Mouse (Mus musculus): ENCODE data around the gene Sh3d19. TPM values are rescaled to one million over a fixed set of nuclear protein-coding genes. Genes with fewer than 3 reads are reported as not detected.

Sh3d19 gene
- polyA plus RNA-seq, 1 experiment from 2014 or later, result 7.9 TPM

- Histone ChIP-seq H3K27me3 (ENCODE audit: poor library complexity, severe bottlenecking) (no peaks in the 10 kb centered on the region), H3K27ac (no peak overlapping the region), H3K36me3 (replicated peaks) (0 out of 2 replicates have a peak, but pooled peaks cover 6% of the 10 kb centered on the region), H3K4me1 (peaks cover 12% of the 10 kb centered on the region), H3K4me3 (no peak overlapping the region), H3K9me3 (peaks cover 6% of the 10 kb centered on the region; the same call in 1 of the 2 replicates)
- 79% methylated on average over 6 of the region's 6 CpGs for WGBS
- DNase-seq (ENCODE audit: extremely low spot score, low spot score), result no peak
Measured at GRCm38 (mm10) chr3:85991140-85991801, 20.4 kb downstream of the Sh3d19 start.

- WGBS, result 74% methylated on average over 5 of the region's 5 CpGs
- Histone ChIP-seq H3K27me3 (ENCODE audit: poor library complexity, severe bottlenecking) (no peaks in the 10 kb centered on the region), H3K9me3 (peaks cover 6% of the 10 kb centered on the region; the same call in 1 of the 2 replicates), H3K4me3 (no peak overlapping the region), H3K27ac (no peak overlapping the region), H3K4me1 (peaks cover 12% of the 10 kb centered on the region), H3K36me3 (replicated peaks) (0 out of 2 replicates have a peak, but pooled peaks cover 6% of the 10 kb centered on the region)
- no peak for DNase-seq (ENCODE audit: extremely low spot score, low spot score)
Measured at GRCm38 (mm10) chr3:85991802-85992156, 20.9 kb downstream of the Sh3d19 start.

- H3K36me3 ChIP-seq (replicated peaks), result no peaks in the 10 kb centered on the region
- no peak overlapping the region for H3K27ac ChIP-seq
- 82% methylated on average over 11 of the region's 11 CpGs for WGBS
- H3K4me1 ChIP-seq, result peaks cover 12% of the 10 kb centered on the region
- no peaks in the 10 kb centered on the region for H3K9me3 ChIP-seq
- H3K27me3 ChIP-seq (ENCODE audit: poor library complexity, severe bottlenecking), result no peaks in the 10 kb centered on the region
- no peak for DNase-seq (ENCODE audit: extremely low spot score, low spot score)
- no peak overlapping the region for H3K4me3 ChIP-seq
Measured at GRCm38 (mm10) chr3:85993744-85994143, 22.8 kb downstream of the Sh3d19 start.

GRCm38 (mm10) chr3:85994645-85995044, 23.7 kb downstream of the Sh3d19 start:
- Histone ChIP-seq H3K4me3 (no peak overlapping the region), H3K9me3 (no peaks in the 10 kb centered on the region), H3K27me3 (ENCODE audit: poor library complexity, severe bottlenecking) (no peaks in the 10 kb centered on the region), H3K27ac (no peak overlapping the region), H3K36me3 (replicated peaks) (no peaks in the 10 kb centered on the region), H3K4me1 (peaks cover 12% of the 10 kb centered on the region)
- 84% methylated on average over 4 of the region's 4 CpGs for WGBS
- DNase-seq (ENCODE audit: extremely low spot score, low spot score), result no peak

GRCm38 (mm10) chr3:86001271-86001670, 30.4 kb downstream of the Sh3d19 start:
- Histone ChIP-seq H3K27me3 (ENCODE audit: poor library complexity, severe bottlenecking) (no peaks in the 10 kb centered on the region), H3K4me3 (no peak overlapping the region), H3K9me3 (0 out of 2 replicates have a peak, but pooled peaks cover 2% of the 10 kb centered on the region), H3K36me3 (replicated peaks) (peaks cover 5% of the 10 kb centered on the region; the same call in 1 of the 2 replicates), H3K27ac (no peak overlapping the region), H3K4me1 (no peaks in the 10 kb centered on the region)
- DNase-seq (ENCODE audit: extremely low spot score, low spot score), result no peak
- WGBS, result 89% methylated on average over 3 of the region's 3 CpGs

- peaks cover 5% of the 10 kb centered on the region; the same call in 1 of the 2 replicates for H3K36me3 ChIP-seq (replicated peaks)
- H3K4me1 ChIP-seq, result no peaks in the 10 kb centered on the region
- H3K27me3 ChIP-seq (ENCODE audit: poor library complexity, severe bottlenecking), result no peaks in the 10 kb centered on the region
- no peak for DNase-seq (ENCODE audit: extremely low spot score, low spot score)
- H3K4me3 ChIP-seq, result no peak within 1 kb of the TSS
- 0 out of 2 replicates have a peak, but pooled peaks cover 2% of the 10 kb centered on the region for H3K9me3 ChIP-seq
- H3K27ac ChIP-seq, result no peak within 1 kb of the TSS
- 73% methylated on average over 17 of the region's 17 CpGs for WGBS
Measured at GRCm38 (mm10) chr3:86002423-86002822, 31.5 kb downstream of the Sh3d19 start, which contains the start of gene Prss48. Gene Prss48 (minus strand): TSS chr3:86002491.

- H3K27ac ChIP-seq, result no peak overlapping the region
- no peaks in the 10 kb centered on the region for H3K27me3 ChIP-seq (ENCODE audit: poor library complexity, severe bottlenecking)
- no peak overlapping the region for H3K4me3 ChIP-seq
- peaks cover 5% of the 10 kb centered on the region; the same call in 1 of the 2 replicates for H3K36me3 ChIP-seq (replicated peaks)
- no peak for DNase-seq (ENCODE audit: extremely low spot score, low spot score)
- 88% methylated on average over 5 of the region's 5 CpGs for WGBS
- H3K4me1 ChIP-seq, result no peaks in the 10 kb centered on the region
- 0 out of 2 replicates have a peak, but pooled peaks cover 2% of the 10 kb centered on the region for H3K9me3 ChIP-seq
Measured at GRCm38 (mm10) chr3:86002940-86003339, 32.0 kb downstream of the Sh3d19 start.

- H3K27me3 ChIP-seq (ENCODE audit: poor library complexity, severe bottlenecking), result no peaks in the 10 kb centered on the region
- 92% methylated on average over 10 of the region's 10 CpGs for WGBS
- no peak overlapping the region for H3K27ac ChIP-seq
- no peaks in the 10 kb centered on the region for H3K4me1 ChIP-seq
- peaks cover 10% of the 10 kb centered on the region; the same call in 1 of the 2 replicates for H3K36me3 ChIP-seq (replicated peaks)
- H3K9me3 ChIP-seq, result 0 out of 2 replicates have a peak, but pooled peaks cover 2% of the 10 kb centered on the region
- DNase-seq (ENCODE audit: extremely low spot score, low spot score), result no peak
- no peak overlapping the region for H3K4me3 ChIP-seq
Measured at GRCm38 (mm10) chr3:86004751-86005150, 33.8 kb downstream of the Sh3d19 start.

- WGBS, result 70% methylated on average over 3 of the region's 3 CpGs
- Histone ChIP-seq H3K4me1 (peaks cover 7% of the 10 kb centered on the region; the same call in 1 of the 2 replicates), H3K9me3 (no peaks in the 10 kb centered on the region), H3K36me3 (replicated peaks) (peaks cover 6% of the 10 kb centered on the region; the same call in 1 of the 2 replicates), H3K4me3 (no peak overlapping the region), H3K27ac (no peak overlapping the region), H3K27me3 (ENCODE audit: poor library complexity, severe bottlenecking) (no peaks in the 10 kb centered on the region)
- no peak for DNase-seq (ENCODE audit: extremely low spot score, low spot score)
Measured at GRCm38 (mm10) chr3:86010618-86011017, 39.7 kb downstream of the Sh3d19 start.

- Histone ChIP-seq H3K9me3 (no peaks in the 10 kb centered on the region), H3K27ac (no peak overlapping the region), H3K27me3 (ENCODE audit: poor library complexity, severe bottlenecking) (no peaks in the 10 kb centered on the region), H3K36me3 (replicated peaks) (peaks cover 6% of the 10 kb centered on the region; the same call in 1 of the 2 replicates), H3K4me1 (peaks cover 7% of the 10 kb centered on the region; the same call in 1 of the 2 replicates), H3K4me3 (no peak overlapping the region)
- no peak for DNase-seq (ENCODE audit: extremely low spot score, low spot score)
- WGBS, result 91% methylated on average over 6 of the region's 6 CpGs
Measured at GRCm38 (mm10) chr3:86011373-86011772, 40.5 kb downstream of the Sh3d19 start.

GRCm38 (mm10) chr3:86011833-86012232, 40.9 kb downstream of the Sh3d19 start:
- no peak overlapping the region for H3K4me3 ChIP-seq
- no peaks in the 10 kb centered on the region for H3K27me3 ChIP-seq (ENCODE audit: poor library complexity, severe bottlenecking)
- H3K9me3 ChIP-seq, result no peaks in the 10 kb centered on the region
- H3K27ac ChIP-seq, result no peak overlapping the region
- no peak for DNase-seq (ENCODE audit: extremely low spot score, low spot score)
- WGBS, result 74% methylated on average over 3 of the region's 3 CpGs
- peaks cover 6% of the 10 kb centered on the region; the same call in 1 of the 2 replicates for H3K36me3 ChIP-seq (replicated peaks)
- H3K4me1 ChIP-seq, result peaks cover 7% of the 10 kb centered on the region; the same call in 1 of the 2 replicates

GRCm38 (mm10) chr3:86013837-86014236, 42.9 kb downstream of the Sh3d19 start:
- no peak overlapping the region for H3K27ac ChIP-seq
- no peaks in the 10 kb centered on the region for H3K36me3 ChIP-seq (replicated peaks)
- H3K4me1 ChIP-seq, result peaks cover 7% of the 10 kb centered on the region; the same call in 1 of the 2 replicates
- no peaks in the 10 kb centered on the region for H3K27me3 ChIP-seq (ENCODE audit: poor library complexity, severe bottlenecking)
- H3K9me3 ChIP-seq, result no peaks in the 10 kb centered on the region
- no peak for DNase-seq (ENCODE audit: extremely low spot score, low spot score)
- no peak overlapping the region for H3K4me3 ChIP-seq
- 92% methylated on average over 10 of the region's 10 CpGs for WGBS

- 93% methylated on average over 1 of the region's 1 CpGs for WGBS
- DNase-seq (ENCODE audit: extremely low spot score, low spot score), result no peak
- Histone ChIP-seq H3K27ac (no peak overlapping the region), H3K4me1 (no peaks in the 10 kb centered on the region), H3K9me3 (no peaks in the 10 kb centered on the region), H3K4me3 (no peak overlapping the region), H3K27me3 (ENCODE audit: poor library complexity, severe bottlenecking) (no peaks in the 10 kb centered on the region), H3K36me3 (replicated peaks) (no peaks in the 10 kb centered on the region)
Measured at GRCm38 (mm10) chr3:86016965-86017364, 46.1 kb downstream of the Sh3d19 start.
